In genomic region chr10:80611905-80612304, GRCm38 (mm10) we compare ENCODE assay signal across 25 mouse cellular contexts. TPM values are rescaled to one million over a fixed set of nuclear protein-coding genes. Genes with fewer than 3 reads are reported as not detected.
DNase-seq lines count a peak whose midpoint lies in the region; ATAC-seq and TF ChIP-seq lines count a peak whose summit lies in the region.
"Had no signal": no experiment of that assay in that cellular context is flagged by ENCODE, and none has a peak within 500 bp of the region (broad histone marks: within the 10 kb centered on the region; RNA-seq: fewer than 3 reads in every experiment).

No protein-coding gene starts in this region.

- no peak overlapping the region for H3K4me2 ChIP-seq in liver, postnatal 0 days (ENCODE audit: low read depth, low read length)
- H3K4me2 ChIP-seq: forebrain, embryonic 13.5 days; heart, embryonic 13.5 days; hindbrain, embryonic 14.5 days had no signal

- peaks cover 47% of the 10 kb centered on the region for H3K36me3 ChIP-seq in liver, postnatal 0 days (replicated peaks; ENCODE audit: insufficient read depth, low read length)
- H3K36me3 ChIP-seq in heart, embryonic 10.5 days = peaks cover 86% of the 10 kb centered on the region

- no peaks in the 10 kb centered on the region for H3K9me3 ChIP-seq in liver, postnatal 0 days (ENCODE audit: low read length)
- H3K9me3 ChIP-seq in heart, embryonic 10.5 days = no peaks in the 10 kb centered on the region
- H3K9me3 ChIP-seq: forebrain, embryonic 10.5 days; forebrain, embryonic 13.5 days; heart, embryonic 13.5 days had no signal

- 74% methylated on average over 3 of the region's 3 CpGs for WGBS in liver, postnatal 0 days (ENCODE audit: insufficient replicate concordance)
- WGBS in bone marrow, adult 2 months = 85% methylated on average over 3 of the region's 3 CpGs
- 94% methylated on average over 3 of the region's 3 CpGs for WGBS in heart, embryonic 10.5 days

- no peaks in the 10 kb centered on the region for H3K27me3 ChIP-seq in liver, postnatal 0 days (ENCODE audit: insufficient read depth, low read length)
- H3K27me3 ChIP-seq in heart, embryonic 10.5 days (ENCODE audit: insufficient read depth, poor library complexity, severe bottlenecking) = no peaks in the 10 kb centered on the region
- H3K27me3 ChIP-seq: forebrain, embryonic 13.5 days; heart, embryonic 13.5 days had no signal

- no peak for TF ChIP-seq EP300 in liver, postnatal 0 days (IDR thresholded peaks at IDR 0.05; ENCODE audit: low read depth)

- no peak for ATAC-seq in liver, postnatal 0 days
- ATAC-seq: activated CD4-positive, CD25-positive, alpha-beta regulatory T cell, adult 4 months; CD4-positive, CD25-positive, alpha-beta regulatory T cell, adult 4 months; forebrain, embryonic 13.5 days; forebrain, embryonic 16.5 days; hindbrain, postnatal 0 days; inflammation-experienced regulatory T-cells, adult 6 months had no signal

- no peak overlapping the region for H3K9ac ChIP-seq in liver, postnatal 0 days (replicated peaks)
- H3K9ac ChIP-seq: forebrain, embryonic 13.5 days; heart, embryonic 13.5 days; hindbrain, embryonic 14.5 days had no signal

- no peak for TF ChIP-seq CTCF in liver, postnatal 0 days (IDR thresholded peaks at IDR 0.05; ENCODE audit: low read depth)
- no peak for TF ChIP-seq CTCF in bone marrow, adult 2 months (IDR thresholded peaks at IDR 0.05; ENCODE audit: control insufficient read depth, insufficient read depth, low read length)

- peak overlapping the region; percentile 35; the same call in 1 of the 2 replicates for H3K27ac ChIP-seq in liver, postnatal 0 days (ENCODE audit: low read depth)
- peak overlapping the region; percentile 16; the same call in 1 of the 2 replicates for H3K27ac ChIP-seq in bone marrow, adult 2 months (ENCODE audit: control insufficient read depth, insufficient read depth, low read depth, low read length, poor library complexity)
- no peak overlapping the region for H3K27ac ChIP-seq in heart, embryonic 10.5 days
- H3K27ac ChIP-seq: forebrain, embryonic 10.5 days; forebrain, embryonic 13.5 days; heart, embryonic 13.5 days; hindbrain, embryonic 14.5 days; hindbrain, postnatal 0 days had no signal

- no peak for TF ChIP-seq POLR2A in bone marrow, adult 2 months (IDR thresholded peaks at IDR 0.05; ENCODE audit: borderline replicate concordance, control insufficient read depth, low read depth, low read length)

- DNase-seq in liver, postnatal 0 days = no peak
- DNase-seq in liver (no peak), A20 (ENCODE audit: low read depth, low spot score) (peak; percentile 43)
- DNase-seq in heart, adult 18-20 months = no peak
- no peak for DNase-seq in heart, embryonic 10.5 days (ENCODE audit: low spot score)
- DNase-seq: adrenal gland, adult 8-10 months; adrenal gland, postnatal 25 days; cerebellum, adult 18-20 months; cerebellum, adult 9-10 months; cerebellum, postnatal 14 days; gastrocnemius, postnatal 10 days; gastrocnemius, postnatal 36 days; heart, adult 11 months; heart, postnatal 14 days; heart, postnatal 4 days had no signal

- H3K4me1 ChIP-seq in liver, postnatal 0 days (ENCODE audit: insufficient read depth) = peaks cover 3% of the 10 kb centered on the region; the same call in 1 of the 2 replicates
- H3K4me1 ChIP-seq in bone marrow, adult 2 months (ENCODE audit: control insufficient read depth, insufficient read depth, low read length) = peaks cover 7% of the 10 kb centered on the region; the same call in 1 of the 2 replicates
- H3K4me1 ChIP-seq in heart, embryonic 10.5 days = peaks cover 16% of the 10 kb centered on the region
- H3K4me1 ChIP-seq: forebrain, embryonic 13.5 days had no signal

- H3K4me3 ChIP-seq in liver, postnatal 0 days (ENCODE audit: low read depth, low read length) = no peak overlapping the region
- no peak overlapping the region for H3K4me3 ChIP-seq in bone marrow, adult 2 months (replicated peaks; ENCODE audit: control insufficient read depth, low read depth, low read length)
- no peak overlapping the region for H3K4me3 ChIP-seq in heart, embryonic 10.5 days
- H3K4me3 ChIP-seq: forebrain, embryonic 10.5 days; forebrain, embryonic 13.5 days; heart, embryonic 13.5 days had no signal

RNA-seq across cellular contexts. Expression of gene Gm49322, which starts 6.1 kb away (rescaled TPM):
- 0.20 and 0.52 TPM in 2 replicates for polyA plus RNA-seq in liver, postnatal 0 days (2015; fragmentation: Nextera tagmentation; extraction: Ambion mirVana)
- polyA plus RNA-seq in bone marrow, adult 2 months (2011; ENCODE audit: insufficient read depth, insufficient read length, low replicate concordance, missing spikeins) = 2.0 and 2.4 TPM in 2 replicates
- under 1 TPM; 0.15 to 0.46 TPM for total RNA-seq in heart, adult 18-20 months (2021)
- 3.1 and 3.5 TPM in 2 replicates for polyA plus RNA-seq in heart, embryonic 10.5 days (2016; fragmentation: Nextera tagmentation; extraction: Ambion mirVana)

RNA-seq across cellular contexts. Expression of gene Adat3, which starts 9.2 kb away (rescaled TPM):
- polyA plus RNA-seq in liver, postnatal 0 days (2015; fragmentation: Nextera tagmentation; extraction: Ambion mirVana) = 2.1 and 2.6 TPM in 2 replicates
- polyA plus RNA-seq in bone marrow, adult 2 months (2011; ENCODE audit: insufficient read depth, insufficient read length, low replicate concordance, missing spikeins) = 2.2 and 3.2 TPM in 2 replicates
- 1 to 10 TPM; 1.1 to 1.5 TPM for total RNA-seq in heart, adult 18-20 months (2021)
- 5.8 and 9.3 TPM in 2 replicates for polyA plus RNA-seq in heart, embryonic 10.5 days (2016; fragmentation: Nextera tagmentation; extraction: Ambion mirVana)

RNA-seq across cellular contexts. Expression of gene Scamp4, which starts 9.2 kb away (rescaled TPM):
- polyA plus RNA-seq in liver, postnatal 0 days (2015; fragmentation: Nextera tagmentation; extraction: Ambion mirVana) = 27.5 and 29.2 TPM in 2 replicates
- 12.9 and 17.2 TPM in 2 replicates for polyA plus RNA-seq in bone marrow, adult 2 months (2011; ENCODE audit: insufficient read depth, insufficient read length, low replicate concordance, missing spikeins)
- 10 to 100 TPM; 20.1 to 22.2 TPM for total RNA-seq in heart, adult 18-20 months (2021)
- polyA plus RNA-seq in heart, embryonic 10.5 days (2016; fragmentation: Nextera tagmentation; extraction: Ambion mirVana) = 97.4 and 97.9 TPM in 2 replicates

RNA-seq across cellular contexts. Expression of gene Csnk1g2, which starts 10.7 kb away (rescaled TPM):
- 41.4 and 45.8 TPM in 2 replicates for polyA plus RNA-seq in liver, postnatal 0 days (2015; fragmentation: Nextera tagmentation; extraction: Ambion mirVana)
- polyA plus RNA-seq in bone marrow, adult 2 months (2011; ENCODE audit: insufficient read depth, insufficient read length, low replicate concordance, missing spikeins) = 49.9 and 75.2 TPM in 2 replicates
- total RNA-seq in heart, adult 18-20 months (2021) = 100 to 1,000 TPM; 121 to 132 TPM
- 110 and 150 TPM in 2 replicates for polyA plus RNA-seq in heart, embryonic 10.5 days (2016; fragmentation: Nextera tagmentation; extraction: Ambion mirVana)

RNA-seq across cellular contexts. Expression of gene Abhd17a, which starts 21.8 kb away (rescaled TPM):
- polyA plus RNA-seq in liver, postnatal 0 days (2015; fragmentation: Nextera tagmentation; extraction: Ambion mirVana) = 50.2 and 59.3 TPM in 2 replicates
- polyA plus RNA-seq in bone marrow, adult 2 months (2011; ENCODE audit: insufficient read depth, insufficient read length, low replicate concordance, missing spikeins) = 44.4 and 53.1 TPM in 2 replicates
- 10 to 100 TPM; 40.6 to 44.8 TPM for total RNA-seq in heart, adult 18-20 months (2021)
- polyA plus RNA-seq in heart, embryonic 10.5 days (2016; fragmentation: Nextera tagmentation; extraction: Ambion mirVana) = 94.1 and 120 TPM in 2 replicates
